Mouse (Mus musculus) granulocyte monocyte progenitor cell, adult 5-6 weeks (primary cell): ENCODE results near the gene Lrrfip2. TPM values are rescaled to one million over a fixed set of nuclear protein-coding genes. Genes with fewer than 3 reads are reported as not detected.
A peak's percentile ranks its signal among the peaks of the same experiment; 100 is the strongest.

Experiments used
- ATAC-seq: replicated peaks from 2 replicates; pipeline ENCODE4 v1.8.0; 2016; ENCODE audit warnings: mild to moderate bottlenecking, moderate TSS enrichment, inconsistent platforms; ENCODE audit not compliant: poor library complexity, severe bottlenecking
- total RNA-seq, 2 experiments: library from RNA; stranded (forward) in 1 of 2; stranded (reverse) in 1 of 2; fragments of 200-712, 200-1000 nt in 1 of 2; fragments of >200 nt in 1 of 2; fragmentation: Nextera tagmentation in 1 of 2; gene quantifications; 2 replicates each; pipeline ENCODE4 v1.2.3; 2014 to 2017

The Lrrfip2 gene
- total RNA-seq, 2 experiments from 2014 or later, result 34.0 to 75.1 TPM

GRCm38 (mm10) chr9:111107863-111108262, 9.5 kb upstream of the Lrrfip2 start:
- ATAC-seq, result no peak

- peak; percentile 88 for ATAC-seq
These were observed 431 bp downstream of the Lrrfip2 start for GRCm38 (mm10) chr9:111117794-111118251.

DNA sequence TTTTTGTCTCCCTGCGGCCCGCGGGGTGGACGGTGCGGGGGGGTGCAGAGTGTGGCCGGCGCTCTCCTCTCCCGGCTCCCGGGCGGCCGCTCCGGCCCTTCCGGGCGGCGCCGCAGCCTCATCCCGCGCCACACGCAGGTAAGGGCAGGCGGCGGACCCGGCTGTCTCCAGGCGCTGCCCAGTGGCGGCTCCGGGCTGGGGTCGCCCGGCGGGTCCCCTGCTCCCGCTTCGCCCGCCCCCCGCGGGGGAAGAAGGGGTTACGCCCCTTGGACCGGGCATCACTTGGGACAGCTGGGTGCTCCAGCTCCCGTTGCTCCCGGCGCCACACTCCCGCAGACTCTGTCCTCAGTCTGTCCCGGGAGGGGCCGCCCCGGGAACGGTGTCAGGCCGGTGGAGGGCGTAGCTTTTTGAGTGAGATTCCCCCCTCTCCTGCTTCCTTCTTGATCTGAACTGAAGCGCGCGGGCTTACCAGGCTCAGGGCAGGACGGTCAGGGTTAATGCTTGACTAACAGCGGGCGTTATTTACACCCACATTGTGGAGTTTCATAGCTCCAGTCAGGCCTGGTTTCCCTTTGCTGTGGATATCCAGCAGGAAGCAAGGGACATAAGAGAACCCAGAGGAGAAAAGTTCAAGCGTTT, 979 bp downstream of the Lrrfip2 start:
- ATAC-seq, result peak; percentile 34

GRCm38 (mm10) chr9:111118891-111119441, 1.6 kb downstream of the Lrrfip2 start:
- peak; percentile 44 for ATAC-seq

- peak; percentile 21; the same call in 1 of the 2 replicates for ATAC-seq
These were observed 5.1 kb downstream of the Lrrfip2 start for GRCm38 (mm10) chr9:111122446-111122845.

GRCm38 (mm10) chr9:111123336-111123735, 5.9 kb downstream of the Lrrfip2 start:
- ATAC-seq, result no peak

DNA sequence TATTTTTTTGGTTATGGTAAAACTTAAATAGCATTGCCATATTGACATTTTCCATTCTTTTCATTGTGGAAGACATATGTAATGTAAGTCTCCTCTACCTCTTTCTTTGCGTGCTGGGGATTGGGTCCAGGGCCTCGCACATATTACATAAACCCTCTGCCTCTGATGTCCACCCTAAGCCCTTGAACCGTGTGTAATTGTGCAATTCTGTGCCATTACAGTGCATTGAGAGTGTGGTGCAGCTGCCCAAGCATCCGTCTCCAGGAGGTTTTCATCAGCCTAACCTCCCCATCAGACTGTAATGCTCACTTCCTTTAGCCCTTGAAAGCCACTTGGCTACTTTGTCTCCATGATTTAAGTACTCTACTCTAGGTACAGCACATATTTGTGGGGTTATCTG, 7.0 kb downstream of the Lrrfip2 start:
- ATAC-seq, result peak; percentile 87

DNA sequence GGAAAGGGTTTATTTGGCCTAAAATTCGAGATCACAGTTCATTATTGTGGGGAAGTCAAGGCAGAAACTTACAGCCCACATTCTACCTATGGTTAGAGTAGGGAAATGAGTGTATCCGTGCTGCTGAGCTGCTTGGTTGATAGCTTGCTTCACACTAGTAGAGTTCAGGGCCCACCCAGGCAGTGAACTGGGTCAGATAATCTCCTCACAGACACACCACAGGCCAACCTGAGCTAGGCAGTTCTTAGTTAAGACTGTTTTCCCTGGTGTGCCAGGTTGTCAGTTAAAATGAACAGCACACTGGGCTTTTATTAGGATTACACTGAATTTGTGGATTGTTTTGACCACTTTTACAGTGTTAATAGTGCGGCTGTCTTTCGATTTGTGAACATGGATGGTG, 9.3 kb downstream of the Lrrfip2 start:
- ATAC-seq, result no peak

GRCm38 (mm10) chr9:111127749-111128148, 10.4 kb downstream of the Lrrfip2 start:
- peak; percentile 41 for ATAC-seq

DNA sequence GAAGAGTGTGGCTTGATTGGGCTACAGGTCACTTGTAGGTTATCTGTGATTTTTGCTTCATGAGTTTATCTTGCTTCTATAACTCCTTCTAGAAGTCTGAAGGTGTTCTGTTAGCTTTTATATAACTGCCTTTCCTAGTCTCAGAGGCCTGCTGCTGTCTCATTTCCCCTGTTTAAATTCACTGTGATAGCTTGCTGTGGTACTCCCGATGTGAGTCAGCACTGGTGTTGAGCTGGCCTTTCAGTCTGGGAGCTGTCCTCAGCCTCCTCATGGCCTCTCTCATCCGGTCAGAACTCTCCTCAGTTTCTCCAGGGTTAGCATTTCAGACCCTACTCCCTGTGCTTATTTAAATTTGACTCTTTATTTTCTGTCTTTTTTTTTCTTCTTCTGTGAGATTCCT, 12.7 kb downstream of the Lrrfip2 start:
- no peak for ATAC-seq

- ATAC-seq, result peak; percentile 95
These were observed 20.8 kb downstream of the Lrrfip2 start for GRCm38 (mm10) chr9:111138161-111138560.

DNA sequence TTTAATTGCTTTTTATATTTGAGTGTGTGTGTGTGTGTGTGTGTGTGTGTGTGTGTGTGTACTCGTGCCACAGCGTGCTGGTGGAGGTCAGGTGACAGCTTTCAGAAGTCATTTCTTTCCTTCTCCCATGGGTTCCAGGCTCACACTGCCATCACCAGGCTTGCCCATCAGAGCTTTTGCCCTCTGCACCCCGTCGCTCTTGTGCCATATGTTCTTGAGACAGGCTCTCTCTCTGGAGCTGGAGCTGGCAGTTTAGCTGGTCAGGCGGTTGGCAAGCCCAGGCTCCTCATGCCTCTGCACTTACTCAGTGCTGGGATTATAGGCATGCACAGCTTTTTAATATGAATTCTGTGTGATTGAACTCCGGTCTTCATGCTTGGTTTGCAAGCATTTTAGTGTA, 25.3 kb downstream of the Lrrfip2 start:
- ATAC-seq, result no peak

DNA sequence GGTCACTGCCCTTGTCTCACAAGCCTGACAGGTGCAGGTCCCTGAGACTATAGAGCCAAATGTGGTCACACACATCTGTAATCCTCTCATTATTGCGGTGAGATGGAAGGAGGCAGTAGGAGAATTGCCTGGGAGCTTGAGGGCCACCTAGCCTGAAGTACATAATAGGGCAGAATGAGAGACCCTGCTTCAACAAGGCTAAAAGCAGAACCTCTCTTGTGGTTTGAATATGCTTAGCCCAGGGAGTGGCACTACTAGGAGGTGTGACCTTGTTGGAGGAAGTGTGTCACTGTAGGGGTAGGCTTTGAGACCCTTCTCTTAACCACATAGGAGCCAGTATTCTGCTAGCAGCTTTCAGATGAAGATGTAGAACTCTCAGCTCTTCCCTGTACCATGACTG, 26.0 kb downstream of the Lrrfip2 start:
- ATAC-seq, result peak; percentile 67

GRCm38 (mm10) chr9:111144711-111145110, 27.3 kb downstream of the Lrrfip2 start:
- no peak for ATAC-seq

DNA sequence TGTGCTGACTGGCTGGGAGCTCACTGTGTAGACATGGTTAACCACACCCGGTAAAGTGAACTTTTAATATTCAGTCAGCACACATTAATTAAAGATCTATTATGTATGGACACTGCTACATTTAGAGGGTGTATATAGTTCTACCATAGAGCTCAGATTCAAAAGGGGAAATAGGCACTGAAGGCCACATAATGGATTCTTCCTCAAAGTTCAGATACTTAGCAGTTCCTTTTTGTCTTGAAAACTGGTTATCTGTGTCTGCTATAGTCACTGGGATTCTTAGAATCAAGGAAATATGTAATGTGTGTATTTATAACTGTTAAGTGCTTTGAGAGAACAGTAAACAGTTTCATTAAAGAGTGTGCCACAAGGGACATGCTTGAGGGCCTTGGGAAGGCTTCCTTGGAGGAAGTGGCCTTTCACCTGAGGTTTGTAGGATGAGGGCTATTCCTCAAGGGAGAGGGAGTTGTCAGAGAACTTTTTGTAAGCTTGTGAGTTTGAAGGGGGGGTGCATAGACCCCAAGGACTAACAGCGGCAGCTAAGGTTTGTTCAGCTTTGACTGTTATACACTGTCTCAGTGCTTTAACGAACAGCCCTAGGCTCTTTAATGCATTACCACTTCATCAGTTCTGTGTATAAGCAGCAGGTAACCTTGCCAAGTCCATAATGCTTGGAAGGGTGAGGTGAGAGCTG, 28.3 kb downstream of the Lrrfip2 start:
- ATAC-seq, result peak; percentile 38

GRCm38 (mm10) chr9:111146216-111146798, 28.9 kb downstream of the Lrrfip2 start:
- ATAC-seq, result peak; percentile 86

- ATAC-seq, result no peak
These were observed 30.6 kb downstream of the Lrrfip2 start for GRCm38 (mm10) chr9:111148006-111148405.

DNA sequence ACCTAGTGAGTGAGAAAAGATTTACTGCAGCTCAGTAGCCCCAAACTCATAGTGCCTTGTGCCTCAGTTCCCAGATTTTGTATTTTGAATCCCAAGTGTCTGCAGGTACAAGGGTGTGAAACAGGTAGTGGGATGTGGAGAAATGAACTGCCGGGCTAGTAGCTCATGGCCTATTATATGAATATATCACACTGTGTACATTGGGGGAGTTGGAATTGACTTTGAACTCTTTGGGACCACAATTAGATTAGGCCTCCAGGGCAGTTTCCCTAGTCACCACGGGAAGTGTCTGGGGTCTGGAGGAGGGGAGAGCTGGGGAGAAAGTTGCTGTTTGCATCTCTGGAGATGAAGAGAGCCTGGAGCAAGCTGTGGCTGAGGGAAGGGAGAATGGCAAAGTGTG, 31.0 kb downstream of the Lrrfip2 start:
- ATAC-seq, result no peak

- ATAC-seq, result no peak
These were observed 32.0 kb downstream of the Lrrfip2 start for GRCm38 (mm10) chr9:111149188-111149945.

DNA sequence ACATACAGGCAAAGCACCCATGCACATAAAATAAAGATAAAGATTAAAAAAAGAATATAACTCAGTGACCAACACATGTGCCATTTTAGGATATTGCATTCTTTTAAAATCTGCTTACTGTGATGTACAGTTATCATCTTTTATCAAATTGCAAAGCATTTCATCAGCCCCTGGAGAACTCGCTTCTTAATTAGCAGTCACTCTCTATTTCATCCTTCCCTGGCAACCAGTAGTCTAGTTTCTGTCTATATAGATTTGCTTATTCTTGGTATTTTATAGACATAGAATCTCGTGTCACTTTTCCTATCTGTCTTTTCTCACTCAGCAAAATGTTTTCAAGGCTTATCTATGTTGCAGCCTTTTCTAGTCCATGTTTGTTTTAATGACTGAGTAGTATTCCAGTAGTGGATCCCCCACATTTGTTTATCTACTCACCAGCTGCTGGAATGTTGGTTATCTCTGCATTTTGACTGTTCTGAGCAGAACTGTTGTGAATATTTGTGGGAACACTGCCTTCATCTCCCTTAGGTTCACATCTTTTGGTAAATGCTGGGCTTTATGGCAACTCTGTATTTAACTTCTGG, 35.0 kb downstream of the Lrrfip2 start:
- no peak for ATAC-seq
